Mouse (Mus musculus): ENCODE measurements around the gene Dis3.

Dis3 gene

GRCm38 (mm10) chr14:99099267-99099966 is at the start of gene Dis3, which contains the start of gene Pibf1:
Dis3 (minus strand) TSS chr14:99099770.
Pibf1 (plus strand) TSS chr14:99099424.
- peak; percentile 99 for DNase-seq

GRCm38 (mm10) chr14:99146841-99147240 is 47.3 kb upstream of the Dis3 start:
- DNase-seq, result no peak

GRCm38 (mm10) chr14:99141786-99142633 is 42.4 kb upstream of the Dis3 start:
- DNase-seq, result peak; percentile 82

DNA sequence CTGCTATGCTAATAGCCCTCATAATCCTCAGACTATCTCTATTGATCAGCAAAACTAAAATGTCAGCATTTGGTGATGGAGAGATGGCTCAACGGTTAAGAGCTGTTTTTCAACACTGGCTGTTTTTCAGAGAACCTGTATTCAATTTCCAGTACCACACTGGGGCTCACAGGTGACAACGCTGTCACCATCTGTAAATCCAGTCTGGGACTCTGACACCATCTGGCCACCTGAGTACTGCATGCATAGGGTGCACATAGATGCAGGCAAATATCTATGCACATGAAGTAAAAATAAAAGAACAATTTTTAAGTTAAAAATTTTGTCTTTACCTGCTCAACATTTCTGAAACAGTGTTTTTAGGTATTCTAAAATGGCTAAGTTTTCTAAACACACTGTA is 40.5 kb upstream of the Dis3 start:
- DNase-seq, result no peak

GRCm38 (mm10) chr14:99136297-99136696 is 36.7 kb upstream of the Dis3 start:
- no peak for DNase-seq

DNA sequence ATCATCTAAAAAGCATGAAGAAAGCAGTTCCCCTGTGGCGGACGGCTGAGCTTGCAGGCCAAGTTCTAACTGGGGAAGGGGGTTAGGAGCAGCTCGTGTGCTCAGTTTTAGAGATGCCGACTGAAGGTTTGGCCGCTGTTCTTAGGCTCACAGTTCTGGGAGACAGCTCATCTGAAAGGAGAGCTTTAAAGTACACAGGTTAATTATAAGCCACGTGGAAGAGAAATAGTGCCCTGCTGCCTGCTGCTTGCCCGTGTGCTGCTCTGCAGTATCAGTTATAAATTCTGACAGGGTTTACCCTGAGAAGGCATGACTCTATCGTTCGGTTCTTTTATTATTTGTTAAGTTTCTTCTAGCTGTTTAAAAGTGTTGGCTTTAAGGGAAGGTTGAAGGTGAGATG is 36.2 kb upstream of the Dis3 start:
- no peak for DNase-seq

DNA sequence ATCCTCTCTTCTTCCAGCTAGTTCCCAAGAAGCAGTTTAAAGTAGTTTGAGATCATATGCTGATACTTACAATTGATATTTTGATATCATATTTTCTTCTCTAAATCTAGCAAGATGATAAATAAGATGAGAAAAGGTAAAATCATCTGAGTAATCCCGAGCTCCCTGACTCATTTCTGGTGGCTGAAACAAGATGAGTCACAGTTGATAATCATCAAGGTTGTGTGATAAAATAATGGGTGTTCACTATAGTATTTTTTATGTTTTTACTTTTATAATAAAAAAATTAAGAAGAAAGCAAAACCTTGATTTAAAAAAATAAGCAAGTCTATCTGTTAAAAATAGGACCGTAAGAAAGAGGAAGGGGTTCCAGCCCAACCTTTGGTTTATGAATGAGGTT is 34.5 kb upstream of the Dis3 start:
- no peak for DNase-seq

DNA sequence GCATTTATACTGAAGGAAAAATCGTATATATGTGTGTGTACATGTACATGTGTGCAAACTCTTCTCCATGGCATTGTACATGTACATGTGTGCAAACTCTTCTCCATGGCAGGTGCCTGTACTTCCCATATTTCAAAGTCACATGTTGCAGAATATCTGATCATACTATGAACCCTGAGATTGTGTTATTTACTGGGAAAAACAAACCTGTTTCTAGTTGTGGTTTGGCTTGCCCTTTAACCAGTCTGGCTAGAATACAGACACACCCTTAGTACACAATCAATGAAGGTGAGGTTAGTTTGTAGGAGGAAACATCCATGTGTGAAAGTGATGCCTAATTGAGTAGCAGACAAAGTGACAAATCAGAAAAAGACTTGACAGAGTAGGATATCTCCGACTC is 29.5 kb upstream of the Dis3 start:
- DNase-seq, result no peak

DNA sequence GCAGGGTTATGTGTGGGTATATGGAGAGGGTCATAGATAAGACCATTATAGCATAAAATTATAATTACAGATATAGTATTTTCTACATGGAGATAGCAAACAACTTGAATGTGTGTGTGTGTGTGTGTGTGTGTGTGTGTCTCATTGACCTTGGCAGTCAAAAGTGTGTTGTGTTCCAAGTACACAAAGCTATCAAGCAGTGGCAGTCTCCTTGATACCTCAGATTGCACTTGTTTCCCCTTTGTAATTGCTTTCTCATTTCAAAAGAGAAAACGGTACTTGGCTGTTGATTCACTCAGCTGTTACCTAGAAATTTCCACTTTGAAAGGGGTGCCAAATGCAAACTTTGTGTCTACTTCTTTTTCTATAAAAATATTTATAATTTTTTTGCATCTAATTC is 27.9 kb upstream of the Dis3 start:
- DNase-seq, result no peak

GRCm38 (mm10) chr14:99126713-99127112 is 27.1 kb upstream of the Dis3 start:
- no peak for DNase-seq

- DNase-seq, result no peak
These were observed 24.5 kb upstream of the Dis3 start for GRCm38 (mm10) chr14:99124076-99124475.

- DNase-seq, result no peak
These were observed 22.2 kb upstream of the Dis3 start for GRCm38 (mm10) chr14:99121584-99122339.

DNA sequence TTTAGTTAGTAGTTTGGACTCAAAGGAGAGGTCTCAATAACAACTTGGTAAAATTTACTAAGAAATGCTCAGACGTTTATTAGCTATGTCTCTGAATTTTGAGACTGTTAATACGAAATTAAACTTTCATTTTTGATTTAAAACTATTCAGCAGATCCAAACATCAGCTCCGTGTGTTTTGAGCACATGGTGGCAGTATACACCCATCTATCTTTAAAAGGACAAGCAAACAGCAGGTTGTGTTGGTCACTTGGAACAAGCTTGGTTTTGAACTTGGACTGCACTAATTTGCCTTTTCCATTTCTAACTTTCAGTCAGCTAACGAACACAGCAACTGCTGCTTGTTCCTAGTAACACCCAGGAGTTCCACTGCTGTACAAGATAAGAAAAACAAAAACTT is 18.0 kb upstream of the Dis3 start:
- DNase-seq, result no peak

DNA sequence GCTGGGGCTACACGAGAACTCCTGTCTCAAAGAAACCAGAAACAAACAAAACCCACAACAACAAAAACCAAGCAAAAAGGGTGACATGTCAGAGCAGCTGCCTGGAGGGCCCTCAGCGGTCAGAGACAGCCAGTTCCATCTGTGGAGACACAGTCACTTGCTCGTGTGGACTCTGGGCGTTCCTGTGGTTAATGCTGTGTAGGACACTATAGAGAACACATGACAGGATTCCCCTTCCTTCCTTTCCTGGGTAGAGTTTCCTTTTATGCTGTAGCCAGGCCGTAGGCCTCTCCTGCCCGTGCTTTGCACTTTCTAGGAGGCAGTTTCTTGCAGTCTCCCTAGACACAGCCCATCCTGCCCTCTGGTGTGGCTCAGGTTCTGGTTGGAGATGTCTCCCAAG is 9.2 kb upstream of the Dis3 start:
- no peak for DNase-seq

GRCm38 (mm10) chr14:99107631-99108187 is 8.1 kb upstream of the Dis3 start:
- DNase-seq, result no peak

DNA sequence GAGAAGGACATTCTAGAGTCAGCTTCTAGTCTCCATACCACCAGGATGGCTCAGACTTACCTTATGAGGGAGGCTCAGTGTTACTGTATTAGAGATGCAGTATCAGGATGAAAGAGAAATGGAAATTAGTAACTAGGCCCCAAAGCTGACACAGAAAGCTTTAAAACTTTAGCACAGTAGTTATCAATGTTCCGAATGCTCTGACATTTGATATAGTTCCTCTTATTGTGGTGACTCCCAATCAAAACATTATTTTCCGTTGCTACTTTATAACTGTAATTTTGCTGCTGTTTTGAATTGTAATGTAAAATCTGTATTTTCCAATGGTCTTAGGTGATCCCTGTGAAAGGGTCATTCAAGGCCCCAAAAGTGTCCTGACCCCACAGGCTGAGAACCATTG is 7.1 kb upstream of the Dis3 start:
- DNase-seq, result no peak

DNA sequence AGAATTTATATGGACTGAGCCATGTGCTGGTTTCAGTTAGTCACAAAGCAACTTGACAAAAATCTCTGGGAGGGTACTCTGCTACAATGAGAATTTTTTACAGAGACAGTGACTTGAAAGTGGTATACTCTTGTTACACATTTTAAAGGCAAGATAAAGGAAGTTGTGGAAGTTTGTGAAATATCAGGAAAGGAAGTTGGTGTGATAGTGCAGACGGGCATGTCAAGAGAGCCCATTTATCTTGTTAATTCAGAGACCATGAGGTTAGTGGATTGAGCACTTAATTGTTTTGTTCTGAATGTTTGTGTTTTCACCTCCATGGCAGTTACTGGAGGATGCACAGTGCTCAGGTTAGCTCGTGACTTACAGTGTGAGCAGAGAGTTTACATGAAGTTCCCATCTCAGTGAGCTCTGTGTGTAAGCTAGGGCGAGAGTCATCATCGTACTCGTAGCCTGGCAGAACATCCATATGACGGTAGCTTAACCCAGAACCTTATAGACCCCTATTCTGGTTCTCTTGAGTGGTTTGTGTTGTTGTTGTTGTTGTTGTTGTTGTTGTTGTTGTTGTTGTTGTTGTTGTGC is 5.1 kb upstream of the Dis3 start:
- no peak for DNase-seq

GRCm38 (mm10) chr14:99103050-99103449 is 3.5 kb upstream of the Dis3 start:
- DNase-seq, result no peak

DNA sequence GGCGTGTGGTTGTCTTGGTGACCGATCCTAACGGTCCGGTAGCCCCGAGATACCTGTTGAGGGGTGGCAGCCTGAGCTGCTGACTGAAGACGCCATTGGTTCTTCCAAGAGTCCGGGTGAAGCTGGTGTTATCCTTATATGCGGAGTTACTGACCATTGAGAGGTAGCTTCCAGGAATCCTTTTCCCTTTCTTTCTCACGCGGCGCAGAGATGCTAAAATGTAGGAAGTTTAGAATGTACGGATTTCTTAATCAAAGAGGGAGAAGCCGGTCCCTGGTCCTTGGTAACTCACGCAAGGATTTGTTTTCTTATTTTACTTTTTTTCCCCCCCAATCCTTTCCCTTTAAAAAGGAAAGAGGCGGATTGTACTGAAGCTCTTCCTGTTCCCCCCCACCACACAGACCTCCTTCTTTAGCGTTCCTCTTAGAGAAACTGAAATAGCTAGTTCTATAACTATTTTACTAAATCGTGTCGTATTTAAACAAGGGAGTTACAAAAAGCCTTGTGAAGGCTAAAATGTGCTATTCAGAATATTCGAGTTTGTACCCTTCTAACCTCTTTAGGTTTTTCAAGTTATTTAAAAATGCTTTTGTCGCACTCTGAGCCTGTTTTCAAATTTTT is 507 bp upstream of the Dis3 start:
- peak; percentile 40 for DNase-seq

DNA sequence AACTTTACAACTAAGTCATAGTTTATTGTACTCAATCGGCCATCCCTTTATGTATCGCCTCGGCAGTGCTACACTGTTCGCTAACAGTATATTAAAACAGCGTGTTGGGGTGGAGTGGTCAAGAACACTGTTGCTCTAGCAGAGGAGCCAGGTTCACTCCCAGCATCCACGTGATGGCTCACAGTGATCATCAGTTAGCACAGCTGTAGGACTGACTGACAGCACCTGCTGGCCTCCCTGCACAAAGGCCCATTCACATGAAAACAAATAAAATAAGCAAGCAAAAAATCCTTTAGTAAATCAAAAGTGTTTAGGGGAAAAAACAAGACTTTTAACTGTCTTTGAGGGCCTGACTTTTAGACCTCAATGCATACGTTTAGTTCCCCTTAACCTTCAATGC is 10.6 kb downstream of the Dis3 start:
- no peak for DNase-seq

DNA sequence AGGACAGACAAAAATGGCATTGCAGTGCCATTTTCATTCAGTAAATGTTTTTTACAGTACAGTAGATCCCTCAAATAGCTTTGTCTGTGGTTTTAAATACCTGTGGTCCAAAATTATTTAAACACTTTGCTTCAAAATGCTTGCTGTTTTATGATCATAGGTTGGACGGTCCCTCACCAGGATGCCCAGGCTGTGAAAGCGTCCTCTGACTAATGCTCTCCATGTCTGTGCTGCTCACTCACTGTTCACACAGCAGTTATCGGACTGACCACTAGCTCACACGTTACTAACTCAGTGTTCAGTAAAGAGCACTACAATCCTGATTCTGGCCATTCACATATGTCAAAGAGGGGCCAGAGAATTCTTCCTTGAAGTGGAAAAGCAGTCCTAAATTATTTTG is 28.4 kb downstream of the Dis3 start:
- DNase-seq, result no peak

GRCm38 (mm10) chr14:99063091-99063490 is 36.5 kb downstream of the Dis3 start:
- no peak for DNase-seq
